Mouse (Mus musculus): ENCODE results near the gene Cfap69.

DNA sequence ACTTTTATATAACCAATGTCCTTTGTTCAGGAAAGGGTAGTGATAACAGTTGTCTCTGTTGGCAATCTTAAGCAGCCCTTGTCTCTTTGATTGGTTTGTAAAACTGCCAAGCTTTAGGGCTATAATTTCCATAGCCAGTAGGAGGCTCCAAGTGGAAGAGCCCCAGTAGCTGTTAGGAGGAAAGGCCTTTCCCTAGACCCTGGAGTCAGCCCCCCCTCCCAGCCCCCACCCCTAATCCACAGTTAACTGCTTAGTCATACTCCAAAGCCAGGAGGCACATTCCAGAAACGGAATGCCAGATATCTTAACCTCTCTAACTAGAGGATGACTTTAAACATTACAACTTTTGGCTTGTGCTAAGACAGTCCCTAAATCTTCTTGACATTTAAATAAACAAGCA lies 22.9 kb upstream of the Cfap69 start:
- TF ChIP-seq CTCF (IDR thresholded peaks at IDR 0.05), result peak; percentile 34
- TF ChIP-seq EP300 (IDR thresholded peaks at IDR 0.05), result no peak

Measured in lung, postnatal 0 days (tissue).